Mouse (Mus musculus): ENCODE measurements around the gene Retreg3. TPM values are rescaled to one million over a fixed set of nuclear protein-coding genes. Genes with fewer than 3 reads are reported as not detected.
"Not testable (repeated sequence)": the region's sequence is repeated elsewhere in the genome, so short reads cannot be mapped to it uniquely, and the experiment has no call there.

Gene Retreg3
- polyA plus RNA-seq, 1 experiment from 2014 or later: 17.9 TPM

DNA sequence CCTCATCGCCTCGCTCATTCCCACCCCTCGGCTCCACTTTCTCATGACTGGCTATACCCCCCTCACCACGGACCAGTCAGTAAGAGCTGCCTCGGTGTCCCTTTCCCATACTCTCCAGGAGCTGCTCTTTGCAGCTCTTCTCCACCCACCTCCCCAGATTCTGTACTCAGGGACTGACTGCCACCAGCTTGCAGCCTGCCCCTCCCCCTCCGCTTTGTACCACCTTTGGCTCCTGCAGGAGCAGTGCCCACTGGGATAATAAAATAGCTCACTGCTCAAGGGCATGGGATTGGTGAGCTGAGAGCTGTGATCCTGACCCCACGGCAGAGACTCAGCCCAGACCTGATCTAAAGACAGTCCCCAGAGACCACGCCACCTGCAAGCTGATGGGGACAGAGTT, 4.8 kb upstream of the Retreg3 start:
- not testable (repeated sequence) for H3K4me3 ChIP-seq; H3K9me3 ChIP-seq (replicated peaks); DNase-seq (ENCODE audit: low spot score); H3K27ac ChIP-seq; H3K27me3 ChIP-seq (ENCODE audit: low read depth, poor library complexity, severe bottlenecking)
- peaks cover 62% of the 10 kb centered on the region for H3K36me3 ChIP-seq
- H3K4me1 ChIP-seq: peaks cover 15% of the 10 kb centered on the region
- WGBS: 97% methylated on average over 8 of the region's 8 CpGs

DNA sequence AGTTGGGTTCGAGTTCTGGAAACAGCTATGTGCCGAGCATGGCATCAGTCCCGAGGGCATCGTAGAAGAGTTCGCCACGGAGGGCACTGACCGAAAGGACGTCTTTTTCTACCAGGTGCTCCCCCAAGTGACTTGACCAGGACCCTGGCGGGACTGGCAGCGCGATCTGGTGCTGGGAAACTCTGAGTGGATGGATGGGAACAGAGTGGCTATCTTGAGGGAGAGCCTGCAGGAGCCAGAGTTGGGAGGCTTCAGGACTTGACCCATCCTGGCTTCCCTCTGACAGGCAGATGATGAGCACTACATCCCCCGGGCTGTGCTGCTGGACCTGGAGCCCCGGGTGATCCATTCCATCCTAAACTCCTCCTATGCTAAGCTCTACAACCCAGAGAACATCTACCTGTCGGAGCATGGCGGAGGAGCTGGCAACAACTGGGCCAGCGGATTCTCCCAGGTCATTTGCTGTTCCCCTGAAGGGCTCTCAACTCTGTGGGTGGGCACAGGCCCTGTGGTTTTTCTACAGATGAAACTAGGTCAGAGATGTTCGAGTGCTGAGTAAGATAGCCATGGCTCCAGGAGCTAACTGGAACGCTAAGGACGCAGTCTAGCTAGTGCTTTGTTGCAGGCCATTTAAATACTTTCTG, 974 bp upstream of the Retreg3 start:
- H3K4me1 ChIP-seq: peaks cover 31% of the 10 kb centered on the region
- WGBS: 26% methylated on average over 19 of the region's 19 CpGs

DNA sequence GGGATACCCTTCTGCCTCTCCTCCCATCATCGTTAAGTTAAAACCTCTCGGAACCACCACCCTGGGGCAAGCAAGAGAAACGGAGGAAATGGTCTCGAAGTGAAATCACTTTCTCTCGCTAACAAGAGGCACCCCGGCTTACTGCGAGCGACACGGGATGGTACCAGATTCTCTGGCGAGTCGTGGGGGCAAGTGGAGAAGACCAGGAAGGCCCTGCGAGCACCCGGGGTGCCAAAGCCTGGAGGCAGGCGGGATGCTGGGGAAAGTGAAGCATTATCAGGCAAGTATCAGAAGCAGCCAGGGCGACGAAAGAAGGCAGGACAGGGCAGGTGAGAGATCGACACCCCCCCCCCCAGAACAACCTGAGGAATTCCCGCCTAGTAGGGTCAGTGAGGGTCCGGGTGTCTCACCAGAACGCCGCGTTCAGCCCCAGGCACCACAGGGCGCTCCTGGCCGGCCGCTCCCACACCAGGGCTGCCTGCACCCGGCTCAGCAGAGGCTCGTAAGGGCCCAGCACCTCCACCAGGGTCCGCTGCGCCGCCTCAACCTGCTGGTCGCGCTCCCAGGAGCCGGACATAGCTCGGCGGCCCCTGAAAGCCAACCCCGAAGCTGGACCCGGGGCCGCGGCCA, 447 bp downstream of the Retreg3 start:
- peaks cover 31% of the 10 kb centered on the region for H3K4me1 ChIP-seq
- peak overlapping the region; percentile 96 for H3K4me3 ChIP-seq
- DNase-seq (ENCODE audit: low spot score): no peak
- under 1% methylated on average over 39 of the region's 39 CpGs for WGBS
- H3K36me3 ChIP-seq: peaks cover 58% of the 10 kb centered on the region
- H3K27me3 ChIP-seq (ENCODE audit: low read depth, poor library complexity, severe bottlenecking): no peaks in the 10 kb centered on the region
- no peaks in the 10 kb centered on the region for H3K9me3 ChIP-seq (replicated peaks)
- peak overlapping the region; percentile 89 for H3K27ac ChIP-seq

More for the DNA sequence above, 974 bp upstream of the Retreg3 start:
- H3K27me3 ChIP-seq (ENCODE audit: low read depth, poor library complexity, severe bottlenecking): no peaks in the 10 kb centered on the region
- DNase-seq (ENCODE audit: low spot score): no peak
- H3K9me3 ChIP-seq (replicated peaks): no peaks in the 10 kb centered on the region
- H3K36me3 ChIP-seq: peaks cover 60% of the 10 kb centered on the region
- peak overlapping the region; percentile 89 for H3K27ac ChIP-seq
- peak overlapping the region; percentile 96 for H3K4me3 ChIP-seq

DNA sequence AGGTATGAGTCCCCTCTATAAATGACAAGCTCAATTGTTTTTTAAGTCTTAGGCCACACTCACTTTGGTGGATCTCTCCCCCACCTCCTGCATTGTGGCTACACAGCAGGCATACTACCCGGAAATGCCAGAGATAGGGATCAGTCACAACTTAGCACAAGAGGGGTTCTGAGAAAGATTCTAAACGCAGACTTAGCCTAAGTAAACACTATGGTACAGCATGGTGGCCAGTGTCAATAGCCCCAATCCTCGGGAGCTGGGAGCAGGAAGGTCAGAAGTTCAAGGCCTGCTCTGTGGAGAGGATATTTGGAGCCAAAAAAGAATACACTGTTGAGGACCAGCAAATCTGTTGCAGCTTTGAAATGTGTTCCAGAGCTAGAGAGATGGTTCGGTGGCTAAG, 1.6 kb downstream of the Retreg3 start:
- Histone ChIP-seq H3K27me3 (ENCODE audit: low read depth, poor library complexity, severe bottlenecking) (no peaks in the 10 kb centered on the region), H3K4me1 (peaks cover 31% of the 10 kb centered on the region), H3K9me3 (replicated peaks) (no peaks in the 10 kb centered on the region), H3K4me3 (peak overlapping the region; percentile 96), H3K27ac (no peak overlapping the region), H3K36me3 (peaks cover 59% of the 10 kb centered on the region)
- 57% methylated on average over 4 of the region's 4 CpGs for WGBS
- no peak for DNase-seq (ENCODE audit: low spot score)

DNA sequence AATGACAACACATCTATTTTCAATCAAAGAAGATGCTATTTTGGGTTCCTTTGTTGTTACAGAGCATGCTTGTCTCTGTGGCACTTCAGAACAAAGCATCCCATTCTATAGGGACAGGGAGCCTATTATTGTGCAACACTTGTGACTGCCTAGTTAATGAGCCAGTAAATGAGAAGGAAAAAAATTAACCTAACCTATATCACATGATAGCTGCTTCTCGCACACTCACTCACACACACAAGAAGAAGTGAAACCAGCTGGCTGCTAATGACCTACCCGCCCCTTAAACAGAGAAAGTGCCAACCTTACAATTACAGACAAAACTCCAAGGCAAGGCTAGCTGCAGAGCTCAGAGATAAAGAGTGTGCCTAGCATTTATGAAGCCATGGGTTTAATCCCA, 4.1 kb downstream of the Retreg3 start:
- DNase-seq (ENCODE audit: low spot score): no peak
- H3K27ac ChIP-seq: no peak overlapping the region
- no peaks in the 10 kb centered on the region for H3K9me3 ChIP-seq (replicated peaks)
- H3K36me3 ChIP-seq: peaks cover 48% of the 10 kb centered on the region
- WGBS: 85% methylated on average over 2 of the region's 2 CpGs
- H3K4me3 ChIP-seq: no peak overlapping the region
- H3K4me1 ChIP-seq: peaks cover 21% of the 10 kb centered on the region
- H3K27me3 ChIP-seq (ENCODE audit: low read depth, poor library complexity, severe bottlenecking): no peaks in the 10 kb centered on the region

DNA sequence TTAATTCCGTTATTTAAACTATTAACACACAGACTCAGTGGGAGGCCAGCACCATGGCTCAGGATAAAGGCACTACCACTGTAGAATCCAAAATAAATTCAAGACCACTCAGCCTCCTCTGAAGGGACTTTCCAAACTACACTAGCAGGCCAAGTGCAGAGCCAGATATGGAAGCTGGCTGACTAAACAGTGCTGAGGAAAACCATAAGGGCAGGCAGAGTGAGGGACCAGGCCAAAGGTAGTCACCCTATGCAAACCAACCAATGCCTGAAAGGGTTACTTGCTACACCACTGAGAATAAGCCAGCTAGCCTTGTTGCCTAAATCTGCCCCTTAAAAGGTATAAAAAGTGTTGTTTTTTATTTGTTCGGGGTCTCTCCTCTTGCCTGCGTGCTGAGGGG, 7.5 kb downstream of the Retreg3 start:
- Histone ChIP-seq H3K9me3 (replicated peaks) (no peaks in the 10 kb centered on the region), H3K4me3 (no peak overlapping the region), H3K4me1 (0 out of 2 replicates have a peak, but pooled peaks cover 2% of the 10 kb centered on the region), H3K27me3 (ENCODE audit: low read depth, poor library complexity, severe bottlenecking) (no peaks in the 10 kb centered on the region), H3K36me3 (peaks cover 53% of the 10 kb centered on the region), H3K27ac (no peak overlapping the region)
- WGBS: 93% methylated on average over 3 of the region's 3 CpGs
- DNase-seq (ENCODE audit: low spot score): no peak

DNA sequence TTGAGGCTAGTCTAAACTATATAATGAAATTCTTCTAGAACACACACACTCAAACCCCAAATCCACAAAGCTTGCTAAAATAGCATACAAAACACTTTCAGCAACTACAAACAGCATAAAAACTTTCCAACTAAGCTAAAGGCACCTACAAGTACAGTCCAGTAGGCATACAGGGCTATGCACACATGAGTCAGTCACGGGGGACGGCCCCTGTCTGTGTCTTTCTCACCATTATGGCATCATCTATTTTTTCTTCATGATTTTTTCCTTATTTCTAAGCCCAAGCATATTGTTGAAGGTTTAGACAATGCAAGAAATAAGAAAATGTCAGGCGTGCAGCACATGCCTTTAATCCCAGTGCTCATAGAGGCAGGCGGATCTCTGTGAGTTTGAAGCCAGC, 8.5 kb downstream of the Retreg3 start:
- 94% methylated on average over 4 of the region's 4 CpGs for WGBS
- DNase-seq (ENCODE audit: low spot score): no peak
- Histone ChIP-seq H3K36me3 (peaks cover 45% of the 10 kb centered on the region), H3K27me3 (ENCODE audit: low read depth, poor library complexity, severe bottlenecking) (no peaks in the 10 kb centered on the region), H3K27ac (no peak overlapping the region), H3K9me3 (replicated peaks) (no peaks in the 10 kb centered on the region), H3K4me1 (0 out of 2 replicates have a peak, but pooled peaks cover 2% of the 10 kb centered on the region), H3K4me3 (no peak overlapping the region)

DNA sequence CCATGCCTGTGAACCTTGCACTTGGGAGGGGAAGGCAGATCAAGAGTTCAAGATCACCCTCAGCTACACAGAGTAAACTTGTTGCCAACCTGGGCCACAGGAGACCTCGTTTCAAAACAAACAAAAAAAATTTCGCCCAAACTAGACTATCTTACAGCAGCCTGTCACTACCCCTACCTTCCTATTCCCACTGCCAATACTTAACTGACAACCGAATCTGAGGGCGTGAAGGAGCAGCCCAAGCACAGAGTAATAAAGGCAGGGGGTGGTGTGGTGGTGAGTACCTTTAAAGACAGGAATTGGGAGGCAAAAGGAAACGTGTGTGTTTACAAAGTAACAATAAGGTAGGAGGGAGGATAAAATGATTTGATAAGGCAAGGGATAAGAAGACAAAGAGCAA, 9.0 kb downstream of the Retreg3 start:
- Histone ChIP-seq H3K4me3 (no peak overlapping the region), H3K9me3 (replicated peaks) (no peaks in the 10 kb centered on the region), H3K27me3 (ENCODE audit: low read depth, poor library complexity, severe bottlenecking) (no peaks in the 10 kb centered on the region), H3K36me3 (peaks cover 45% of the 10 kb centered on the region), H3K27ac (no peak overlapping the region), H3K4me1 (no peaks in the 10 kb centered on the region)
- 60% methylated on average over 5 of the region's 5 CpGs for WGBS
- no peak for DNase-seq (ENCODE audit: low spot score)

DNA sequence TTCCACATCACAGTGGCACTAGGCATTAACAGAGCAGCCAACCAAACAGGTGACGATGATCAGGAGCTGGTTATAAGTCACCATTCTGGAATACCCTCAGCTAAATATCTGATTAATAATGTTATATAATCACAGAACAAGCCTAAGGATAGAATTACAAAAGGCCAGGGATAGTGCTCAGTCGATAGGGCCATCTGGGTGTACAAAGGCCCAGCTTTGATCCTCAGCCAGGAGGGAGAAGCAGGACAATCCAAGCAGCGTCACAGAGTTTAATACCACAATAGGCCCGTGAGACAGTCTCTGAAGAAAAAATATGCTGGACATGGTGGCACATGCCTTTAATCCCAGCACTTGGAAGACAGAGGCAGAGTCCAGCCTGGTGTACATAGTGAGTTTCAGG, 10.3 kb downstream of the Retreg3 start:
- no peak overlapping the region for H3K4me3 ChIP-seq
- no peaks in the 10 kb centered on the region for H3K9me3 ChIP-seq (replicated peaks)
- no peak overlapping the region for H3K27ac ChIP-seq
- no peaks in the 10 kb centered on the region for H3K27me3 ChIP-seq (ENCODE audit: low read depth, poor library complexity, severe bottlenecking)
- H3K36me3 ChIP-seq: peaks cover 47% of the 10 kb centered on the region
- 89% methylated on average over 4 of the region's 4 CpGs for WGBS
- no peak for DNase-seq (ENCODE audit: low spot score)
- no peaks in the 10 kb centered on the region for H3K4me1 ChIP-seq

DNA sequence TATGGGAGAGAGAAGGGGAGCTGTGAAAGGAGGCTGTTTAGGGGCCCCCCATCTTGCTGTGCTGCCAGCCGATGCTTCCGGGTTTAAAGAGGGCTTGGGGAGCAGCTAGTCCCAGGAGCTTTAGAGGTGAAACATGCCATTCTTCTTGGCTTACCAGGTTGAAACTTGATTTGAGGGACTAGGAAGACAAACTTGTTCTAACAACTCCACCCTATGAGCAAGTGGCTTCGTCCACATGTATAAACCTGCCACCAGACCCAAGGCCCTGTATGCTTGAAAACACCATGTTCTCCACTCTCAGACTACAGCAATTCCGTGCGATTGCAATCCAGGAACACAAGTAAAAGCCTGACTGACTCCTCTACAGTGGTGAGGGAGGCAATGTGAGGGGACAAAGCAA, 16.7 kb downstream of the Retreg3 start:
- 86% methylated on average over 5 of the region's 5 CpGs for WGBS
- H3K36me3 ChIP-seq: peaks cover 83% of the 10 kb centered on the region
- no peaks in the 10 kb centered on the region for H3K27me3 ChIP-seq (ENCODE audit: low read depth, poor library complexity, severe bottlenecking)
- no peak overlapping the region for H3K4me3 ChIP-seq
- H3K4me1 ChIP-seq: no peaks in the 10 kb centered on the region
- no peaks in the 10 kb centered on the region for H3K9me3 ChIP-seq (replicated peaks)
- no peak for DNase-seq (ENCODE audit: low spot score)
- H3K27ac ChIP-seq: no peak overlapping the region

DNA sequence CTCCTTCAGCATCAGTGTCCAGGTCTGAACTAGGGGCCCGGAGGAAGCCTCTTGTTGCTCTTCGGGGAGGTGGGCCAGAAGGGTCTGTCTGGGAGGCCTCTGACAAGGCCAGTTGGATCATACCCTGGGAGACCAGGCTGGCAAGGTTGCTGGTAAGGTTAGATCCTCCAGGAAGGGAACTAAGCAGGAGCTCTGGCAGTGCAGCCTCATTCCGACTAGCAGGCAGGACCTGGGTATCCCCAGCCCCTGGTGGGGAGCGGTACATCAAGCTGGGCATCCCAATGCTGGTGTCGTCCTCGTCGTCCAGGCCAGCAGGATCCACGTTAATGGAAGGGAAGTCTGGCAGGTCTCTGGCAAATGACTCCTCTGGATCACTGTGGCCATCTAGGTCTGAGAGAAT, 21.5 kb downstream of the Retreg3 start:
- WGBS: 94% methylated on average over 8 of the region's 8 CpGs
- H3K36me3 ChIP-seq: peaks cover 75% of the 10 kb centered on the region
- H3K27me3 ChIP-seq (ENCODE audit: low read depth, poor library complexity, severe bottlenecking): no peaks in the 10 kb centered on the region
- peaks cover 21% of the 10 kb centered on the region for H3K4me1 ChIP-seq
- H3K4me3 ChIP-seq: no peak overlapping the region
- DNase-seq (ENCODE audit: low spot score): no peak
- H3K27ac ChIP-seq: no peak overlapping the region
- H3K9me3 ChIP-seq (replicated peaks): no peaks in the 10 kb centered on the region

DNA sequence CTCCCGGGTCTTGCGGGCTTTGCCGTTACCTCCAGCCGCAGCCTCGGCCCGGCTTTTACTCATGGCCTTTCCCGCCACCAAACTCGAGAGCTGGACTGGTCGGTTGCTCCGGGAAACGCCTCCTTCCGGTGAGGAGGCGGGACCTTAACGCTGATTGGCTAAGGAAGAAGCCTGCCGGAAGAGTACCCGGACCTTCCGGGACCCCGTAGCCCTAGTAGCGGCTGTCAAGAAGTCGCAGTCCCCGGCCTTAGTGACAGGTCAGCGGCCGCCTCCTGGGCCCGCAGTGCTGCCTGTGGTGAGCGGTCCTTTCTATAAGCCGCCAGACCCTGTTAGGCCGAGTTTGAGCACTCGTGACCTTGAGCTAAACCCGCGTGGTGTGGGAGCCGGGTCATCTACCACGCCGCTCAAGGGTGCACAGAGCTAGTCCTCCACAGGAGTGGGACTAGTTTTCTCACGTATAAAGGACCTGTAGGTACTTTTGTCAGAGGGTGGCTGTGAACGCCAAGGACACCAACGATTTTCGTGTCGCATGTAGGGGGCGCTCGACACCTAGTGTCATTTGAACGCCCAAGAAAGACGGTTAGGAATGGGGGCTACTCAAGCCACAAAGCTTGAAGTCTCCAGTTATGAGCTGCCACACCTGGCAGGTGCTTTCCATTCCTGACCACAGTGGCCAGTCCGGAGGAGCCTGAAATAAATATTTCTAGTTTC, 24.2 kb downstream of the Retreg3 start, which contains the start of gene Psmc3ip:
Gene Psmc3ip, minus strand, starts transcription at position 123 of the 711 bp plus-strand sequence.
- WGBS: under 1% methylated on average over 43 of the region's 43 CpGs
- Histone ChIP-seq H3K9me3 (replicated peaks) (no peaks in the 10 kb centered on the region), H3K27me3 (ENCODE audit: low read depth, poor library complexity, severe bottlenecking) (no peaks in the 10 kb centered on the region), H3K4me1 (peaks cover 21% of the 10 kb centered on the region), H3K27ac (peak within 1 kb of the TSS; percentile 85), H3K4me3 (peak within 1 kb of the TSS; percentile 81), H3K36me3 (peaks cover 78% of the 10 kb centered on the region)
- peak; percentile 96 for DNase-seq (ENCODE audit: low spot score)

DNA sequence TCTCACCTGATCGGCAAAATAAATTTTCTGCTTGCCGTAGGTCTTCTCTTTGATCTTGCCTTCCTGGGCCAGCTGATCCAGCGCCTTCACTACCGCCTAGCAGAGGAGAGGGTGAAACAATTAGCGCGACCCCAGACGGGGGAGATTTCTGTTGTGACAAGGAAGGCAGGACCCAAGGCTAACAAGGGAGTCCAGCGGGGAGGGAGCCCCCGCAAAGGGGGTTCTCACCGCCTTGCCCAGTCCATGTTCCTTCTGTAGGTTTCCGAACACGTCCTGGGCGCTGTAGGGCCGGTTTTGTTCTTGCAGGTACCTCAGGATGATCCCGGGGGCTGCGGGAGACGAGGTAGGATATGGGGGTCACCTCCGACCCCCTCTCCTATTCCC, 24.8 kb downstream of the Retreg3 start:
- 1% methylated on average over 18 of the region's 18 CpGs for WGBS
- peaks cover 78% of the 10 kb centered on the region for H3K36me3 ChIP-seq

More for the DNA sequence above, 24.8 kb downstream of the Retreg3 start:
- peaks cover 21% of the 10 kb centered on the region for H3K4me1 ChIP-seq
- no peak for DNase-seq (ENCODE audit: low spot score)
- no peaks in the 10 kb centered on the region for H3K27me3 ChIP-seq (ENCODE audit: low read depth, poor library complexity, severe bottlenecking)
- no peaks in the 10 kb centered on the region for H3K9me3 ChIP-seq (replicated peaks)
- peak overlapping the region; percentile 81 for H3K4me3 ChIP-seq
- peak overlapping the region; percentile 85 for H3K27ac ChIP-seq
